Mouse (Mus musculus): ENCODE results near the gene Mapkapk2. TPM values are rescaled to one million over a fixed set of nuclear protein-coding genes. Genes with fewer than 3 reads are reported as not detected.

Mapkapk2 gene
- polyA plus RNA-seq, 1 experiment: 35.8 TPM

DNA sequence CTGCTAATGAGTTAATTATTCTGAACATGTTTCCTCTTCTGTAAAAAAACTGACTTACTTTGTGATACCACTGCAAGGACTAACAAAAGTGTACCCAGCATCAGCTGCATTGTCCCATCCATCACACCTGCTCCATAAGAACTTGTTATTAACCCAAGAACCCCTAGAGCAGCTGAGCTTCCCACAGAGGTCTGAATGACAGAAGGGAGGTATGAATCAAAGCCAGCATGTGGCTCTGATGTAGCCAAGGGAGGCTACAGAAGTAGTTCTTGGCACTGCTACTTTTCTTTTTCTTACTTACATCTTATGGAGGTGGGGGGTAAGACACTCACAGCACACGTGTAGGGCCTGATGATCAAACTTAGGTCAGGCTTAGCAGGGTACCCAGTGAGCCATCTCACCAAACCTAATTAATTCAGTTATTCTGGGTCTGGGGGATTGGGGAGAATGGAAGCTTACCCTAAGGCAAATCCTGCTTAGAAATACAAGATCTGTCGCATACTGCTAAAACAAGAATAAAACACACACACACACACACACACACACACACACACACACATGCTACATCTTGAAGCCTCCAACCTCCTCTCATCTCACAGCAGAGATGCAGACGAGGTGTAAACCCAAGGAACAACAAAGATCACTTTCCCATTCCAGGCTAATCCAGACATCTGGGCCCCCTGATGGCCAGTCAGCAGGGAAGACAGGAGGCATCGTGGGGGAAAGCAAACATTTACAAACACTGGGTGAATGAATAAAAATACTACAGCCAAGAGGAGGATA is 11.5 kb downstream of the Mapkapk2 start:
- Histone ChIP-seq H3K4me3 (replicated peaks; ENCODE audit: insufficient read depth, low read depth, low read length) (no peak overlapping the region), H3K4me1 (ENCODE audit: control insufficient read depth, insufficient read depth, low read length) (peaks cover 21% of the 10 kb centered on the region), H3K27me3 (ENCODE audit: control insufficient read depth, insufficient read depth, low read length) (no peaks in the 10 kb centered on the region), H3K27ac (ENCODE audit: insufficient read depth, low read length) (no peak overlapping the region)
- 29% methylated on average over 4 of the region's 4 CpGs for WGBS
- DNase-seq: no peak
- TF ChIP-seq CTCF (IDR thresholded peaks at IDR 0.05; ENCODE audit: borderline replicate concordance, insufficient read depth, low read depth, low read length): no peak
- TF ChIP-seq POLR2A (IDR thresholded peaks at IDR 0.05; ENCODE audit: borderline replicate concordance, insufficient read depth, low read length): no peak

DNA sequence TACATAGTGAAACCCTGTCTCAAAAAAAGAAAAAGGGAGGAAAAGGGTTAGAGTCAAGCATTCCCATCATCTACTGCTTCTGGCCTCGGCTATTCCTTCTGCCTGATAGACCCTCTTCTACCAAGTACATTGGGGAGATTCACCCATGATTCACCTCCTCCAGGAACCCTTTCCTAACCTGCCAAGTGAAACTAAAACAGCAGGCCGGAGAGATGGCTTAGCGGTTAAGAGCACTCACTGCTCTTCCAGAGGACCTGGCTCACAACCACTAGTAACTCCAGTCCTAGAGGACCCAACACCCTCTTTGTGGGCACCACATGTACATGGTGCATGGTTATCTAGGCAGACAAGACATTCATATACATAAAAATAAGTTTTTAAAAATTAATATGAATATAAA is 12.4 kb downstream of the Mapkapk2 start:
- H3K27me3 ChIP-seq (ENCODE audit: control insufficient read depth, insufficient read depth, low read length): no peaks in the 10 kb centered on the region; the same call in 1 of the 2 replicates
- no peak overlapping the region for H3K4me3 ChIP-seq (replicated peaks; ENCODE audit: insufficient read depth, low read depth, low read length)
- peaks cover 17% of the 10 kb centered on the region for H3K4me1 ChIP-seq (ENCODE audit: control insufficient read depth, insufficient read depth, low read length)
- DNase-seq: no peak
- TF ChIP-seq CTCF (IDR thresholded peaks at IDR 0.05; ENCODE audit: borderline replicate concordance, insufficient read depth, low read depth, low read length) (no peak), POLR2A (IDR thresholded peaks at IDR 0.05; ENCODE audit: borderline replicate concordance, insufficient read depth, low read length) (no peak)
- 67% methylated on average over 3 of the region's 3 CpGs for WGBS
- H3K27ac ChIP-seq (ENCODE audit: insufficient read depth, low read length): no peak overlapping the region

DNA sequence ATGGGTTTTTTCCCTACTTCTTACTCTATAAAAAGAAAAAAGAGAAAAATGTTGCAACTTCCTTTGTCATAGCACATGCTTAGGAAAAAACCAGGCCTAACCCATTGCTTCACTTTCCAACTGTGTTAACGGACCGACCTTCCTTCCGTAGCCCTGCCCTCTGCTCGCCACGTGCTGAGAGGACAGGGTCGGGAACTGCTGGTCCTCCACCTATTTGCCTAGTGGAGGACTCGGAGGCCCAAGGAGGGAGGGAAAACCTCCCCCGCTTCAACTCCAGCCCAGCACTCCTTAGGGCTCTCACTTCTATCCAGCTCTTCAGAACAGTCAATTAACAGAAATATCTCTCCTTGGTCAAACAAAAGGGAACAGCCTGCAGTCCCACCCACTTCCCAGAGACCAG is 13.3 kb downstream of the Mapkapk2 start:
- TF ChIP-seq CTCF (IDR thresholded peaks at IDR 0.05; ENCODE audit: borderline replicate concordance, insufficient read depth, low read depth, low read length): no peak
- TF ChIP-seq POLR2A (IDR thresholded peaks at IDR 0.05; ENCODE audit: borderline replicate concordance, insufficient read depth, low read length): no peak
- DNase-seq: no peak
- Histone ChIP-seq H3K4me3 (replicated peaks; ENCODE audit: insufficient read depth, low read depth, low read length) (no peak overlapping the region), H3K27me3 (ENCODE audit: control insufficient read depth, insufficient read depth, low read length) (no peaks in the 10 kb centered on the region; the same call in 1 of the 2 replicates), H3K4me1 (ENCODE audit: control insufficient read depth, insufficient read depth, low read length) (peaks cover 8% of the 10 kb centered on the region), H3K27ac (ENCODE audit: insufficient read depth, low read length) (no peak overlapping the region)
- WGBS: 72% methylated on average over 8 of the region's 8 CpGs

DNA sequence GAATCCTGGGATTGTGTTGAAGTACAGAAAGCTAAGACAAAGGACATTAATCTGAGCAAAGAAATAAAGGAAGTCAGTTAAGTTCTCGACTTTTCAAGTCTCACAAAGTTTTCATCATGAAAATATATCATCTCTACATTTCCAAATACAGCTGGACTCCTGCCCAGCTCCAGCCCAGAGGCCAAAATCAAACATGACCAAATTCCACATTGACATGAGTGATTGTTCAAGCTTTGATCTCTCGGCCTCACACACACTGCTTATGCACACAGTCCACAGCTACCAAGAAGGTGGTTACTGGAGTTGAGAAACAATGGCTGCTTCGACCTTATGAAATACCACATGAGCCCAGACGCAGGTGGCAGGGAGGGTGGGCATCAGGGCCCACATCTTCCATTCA is 14.0 kb downstream of the Mapkapk2 start:
- no peak for DNase-seq
- TF ChIP-seq CTCF (IDR thresholded peaks at IDR 0.05; ENCODE audit: borderline replicate concordance, insufficient read depth, low read depth, low read length): no peak
- no peak for TF ChIP-seq POLR2A (IDR thresholded peaks at IDR 0.05; ENCODE audit: borderline replicate concordance, insufficient read depth, low read length)
- H3K4me3 ChIP-seq (replicated peaks; ENCODE audit: insufficient read depth, low read depth, low read length): no peak overlapping the region
- peaks cover 13% of the 10 kb centered on the region for H3K4me1 ChIP-seq (ENCODE audit: control insufficient read depth, insufficient read depth, low read length)
- no peak overlapping the region for H3K27ac ChIP-seq (ENCODE audit: insufficient read depth, low read length)
- H3K27me3 ChIP-seq (ENCODE audit: control insufficient read depth, insufficient read depth, low read length): no peaks in the 10 kb centered on the region; the same call in 1 of the 2 replicates
- 76% methylated on average over 4 of the region's 4 CpGs for WGBS

DNA sequence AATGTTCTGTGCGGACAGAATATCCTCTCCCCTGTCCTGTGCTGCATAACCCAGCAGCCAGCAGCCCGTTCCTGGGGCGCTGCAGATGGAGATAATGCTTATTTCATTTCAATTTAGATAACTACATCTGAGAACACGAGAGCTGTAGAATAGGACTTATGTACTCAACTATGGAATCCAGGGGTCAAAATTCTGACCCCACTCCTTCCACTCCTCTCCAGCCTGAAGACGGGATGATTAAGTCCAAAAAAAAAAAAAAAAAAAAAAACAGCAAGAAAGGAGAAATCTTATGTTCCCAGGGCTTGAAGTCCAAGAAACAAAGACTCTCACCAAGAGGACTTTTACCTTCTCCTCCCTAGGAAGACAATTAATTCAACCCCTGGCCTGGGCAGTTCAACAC is 14.5 kb downstream of the Mapkapk2 start:
- H3K27ac ChIP-seq (ENCODE audit: insufficient read depth, low read length): no peak overlapping the region
- H3K4me1 ChIP-seq (ENCODE audit: control insufficient read depth, insufficient read depth, low read length): peaks cover 14% of the 10 kb centered on the region
- no peak for TF ChIP-seq POLR2A (IDR thresholded peaks at IDR 0.05; ENCODE audit: borderline replicate concordance, insufficient read depth, low read length)
- TF ChIP-seq CTCF (IDR thresholded peaks at IDR 0.05; ENCODE audit: borderline replicate concordance, insufficient read depth, low read depth, low read length): no peak
- DNase-seq: no peak
- no peaks in the 10 kb centered on the region; the same call in 1 of the 2 replicates for H3K27me3 ChIP-seq (ENCODE audit: control insufficient read depth, insufficient read depth, low read length)
- H3K4me3 ChIP-seq (replicated peaks; ENCODE audit: insufficient read depth, low read depth, low read length): no peak overlapping the region
- 89% methylated on average over 5 of the region's 5 CpGs for WGBS

DNA sequence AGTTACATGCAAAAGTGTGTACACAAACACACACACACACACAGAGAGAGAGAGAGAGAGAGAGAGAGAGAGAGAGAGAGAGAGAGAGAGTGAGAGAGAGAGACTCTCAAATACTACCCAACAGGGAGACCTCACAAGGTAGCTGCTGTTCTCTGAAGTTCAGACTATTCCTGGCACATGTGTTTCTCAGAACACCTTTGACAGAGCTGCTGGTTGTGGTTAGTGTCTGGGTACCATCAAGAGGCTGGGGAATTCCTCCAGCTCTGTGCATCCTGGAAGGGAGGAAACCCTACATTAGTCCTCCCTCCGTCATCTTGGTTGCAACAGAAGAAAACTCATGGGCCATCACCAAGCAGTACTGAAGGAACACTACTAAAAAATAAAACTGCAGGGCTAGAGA is 16.9 kb downstream of the Mapkapk2 start:
- TF ChIP-seq CTCF (IDR thresholded peaks at IDR 0.05; ENCODE audit: borderline replicate concordance, insufficient read depth, low read depth, low read length) (no peak), POLR2A (IDR thresholded peaks at IDR 0.05; ENCODE audit: borderline replicate concordance, insufficient read depth, low read length) (no peak)
- WGBS: 100% methylated on average over 1 of the region's 1 CpGs
- Histone ChIP-seq H3K27me3 (ENCODE audit: control insufficient read depth, insufficient read depth, low read length) (no peaks in the 10 kb centered on the region; the same call in 1 of the 2 replicates), H3K4me1 (ENCODE audit: control insufficient read depth, insufficient read depth, low read length) (peaks cover 6% of the 10 kb centered on the region), H3K27ac (ENCODE audit: insufficient read depth, low read length) (no peak overlapping the region), H3K4me3 (replicated peaks; ENCODE audit: insufficient read depth, low read depth, low read length) (no peak overlapping the region)
- no peak for DNase-seq

DNA sequence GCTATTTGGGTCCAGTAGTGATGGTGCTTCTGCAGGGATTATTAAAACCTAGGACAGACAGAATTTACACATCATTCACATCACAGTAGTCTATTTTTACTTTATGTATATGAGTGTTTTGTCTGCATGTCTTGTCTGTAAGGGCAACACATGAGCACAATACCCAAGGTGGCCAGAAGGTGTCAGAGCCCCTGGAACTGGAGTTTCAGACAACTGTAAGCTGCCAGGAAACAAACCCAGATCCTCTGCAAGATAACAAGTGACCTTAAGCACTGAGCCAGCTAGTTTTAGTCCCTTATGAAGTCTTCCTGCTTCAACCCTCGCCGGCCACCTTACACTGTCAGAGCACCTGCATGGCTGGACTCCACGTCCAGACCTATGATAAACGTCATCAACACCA is 17.9 kb downstream of the Mapkapk2 start:
- 79% methylated on average over 4 of the region's 4 CpGs for WGBS
- H3K27ac ChIP-seq (ENCODE audit: insufficient read depth, low read length): no peak overlapping the region
- no peak overlapping the region for H3K4me3 ChIP-seq (replicated peaks; ENCODE audit: insufficient read depth, low read depth, low read length)
- peaks cover 6% of the 10 kb centered on the region for H3K4me1 ChIP-seq (ENCODE audit: control insufficient read depth, insufficient read depth, low read length)
- no peaks in the 10 kb centered on the region; the same call in 1 of the 2 replicates for H3K27me3 ChIP-seq (ENCODE audit: control insufficient read depth, insufficient read depth, low read length)
- no peak for DNase-seq
- TF ChIP-seq CTCF (IDR thresholded peaks at IDR 0.05; ENCODE audit: borderline replicate concordance, insufficient read depth, low read depth, low read length) (no peak), POLR2A (IDR thresholded peaks at IDR 0.05; ENCODE audit: borderline replicate concordance, insufficient read depth, low read length) (no peak)

DNA sequence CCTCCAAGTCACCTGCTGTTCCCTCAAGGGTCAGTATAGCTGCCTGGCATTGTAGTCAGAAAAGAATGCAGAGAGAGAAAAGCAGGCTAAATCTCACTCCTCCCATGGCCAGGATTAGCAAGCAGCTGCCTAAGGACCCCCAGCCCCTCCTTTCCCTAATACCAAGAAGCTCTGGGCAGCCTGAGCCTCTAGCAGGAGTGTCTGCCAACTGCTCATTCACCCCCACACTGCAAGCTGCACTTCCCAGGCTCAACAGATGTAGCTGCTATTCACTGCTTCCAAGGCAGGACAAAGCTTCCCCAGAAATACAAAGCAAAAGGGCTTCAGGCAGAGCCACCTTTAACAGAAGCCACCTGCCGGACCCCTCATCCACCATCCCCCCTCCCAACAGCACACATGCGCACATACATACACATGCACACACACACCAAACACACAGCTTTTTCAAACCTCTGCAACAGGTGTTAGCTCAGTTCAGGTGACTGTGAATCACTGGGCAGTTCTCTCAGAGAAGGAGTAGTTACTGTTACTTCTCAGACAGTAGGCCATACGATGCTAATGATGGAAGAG is 18.8 kb downstream of the Mapkapk2 start:
- 31% methylated on average over 3 of the region's 3 CpGs for WGBS
- no peaks in the 10 kb centered on the region; the same call in 1 of the 2 replicates for H3K27me3 ChIP-seq (ENCODE audit: control insufficient read depth, insufficient read depth, low read length)
- TF ChIP-seq POLR2A (IDR thresholded peaks at IDR 0.05; ENCODE audit: borderline replicate concordance, insufficient read depth, low read length): no peak
- TF ChIP-seq CTCF (IDR thresholded peaks at IDR 0.05; ENCODE audit: borderline replicate concordance, insufficient read depth, low read depth, low read length): no peak
- DNase-seq: peak in 1 of 2 experiments; percentile 42
- H3K4me1 ChIP-seq (ENCODE audit: control insufficient read depth, insufficient read depth, low read length): peaks cover 9% of the 10 kb centered on the region
- H3K4me3 ChIP-seq (replicated peaks; ENCODE audit: insufficient read depth, low read depth, low read length): no peak overlapping the region
- no peak overlapping the region for H3K27ac ChIP-seq (ENCODE audit: insufficient read depth, low read length)
